Mouse (Mus musculus) forebrain, embryonic 11.5 days (tissue): ENCODE results near the gene Ugt1a8. TPM values are rescaled to one million over a fixed set of nuclear protein-coding genes. Genes with fewer than 3 reads are reported as not detected.

ENCODE experiments used
- ATAC-seq: fragments of 200-750 bp; cut with Nextera tagmentation; replicated peaks from 2 replicates; pipeline ENCODE4 v1.8.0; 2017; ENCODE audit warnings: moderate TSS enrichment; ENCODE audit not compliant: low FRiP score
- DNase-seq: peaks from one replicate; pipeline ENCODE4 v3.0.0-alpha.2; 2017; ENCODE audit warnings: low spot score
- H3K27ac ChIP-seq: fragments of 300-500 bp; sonication (generic); 2 replicates; pipeline ENCODE4 v1.5.1; 2014; ENCODE audit warnings: low read depth, low read length
- H3K27me3 ChIP-seq: fragments of 300-500 bp; sonication (generic); 2 replicates; pipeline ENCODE4 v1.6.1; 2014; ENCODE audit warnings: mild to moderate bottlenecking, low read length, mixed read lengths; ENCODE audit not compliant: control insufficient read depth, insufficient read depth
- H3K36me3 ChIP-seq: fragments of 300-500 bp; sonication (generic); 2 replicates; pipeline ENCODE4 v1.6.1; 2014; ENCODE audit warnings: mild to moderate bottlenecking, low read length, moderate library complexity, mixed read lengths; ENCODE audit not compliant: control insufficient read depth, insufficient read depth
- H3K4me1 ChIP-seq: fragments of 300-500 bp; sonication (generic); replicated peaks from 2 replicates; pipeline ENCODE4 v1.6.1; 2014; ENCODE audit warnings: low read length, mixed read lengths; ENCODE audit not compliant: control insufficient read depth, insufficient read depth
- H3K4me2 ChIP-seq: fragments of 300-500 bp; sonication (generic); 2 replicates; pipeline ENCODE4 v1.6.1; 2014; ENCODE audit warnings: low read depth, mild to moderate bottlenecking, low read length, moderate library complexity, mixed read lengths; ENCODE audit not compliant: severe bottlenecking
- H3K4me3 ChIP-seq: fragments of 300-500 bp; sonication (generic); 2 replicates; pipeline ENCODE4 v1.5.1; 2014; ENCODE audit warnings: low read depth, low read length
- H3K9ac ChIP-seq: fragments of 300-500 bp; sonication (generic); 2 replicates; pipeline ENCODE4 v1.6.1; 2014; ENCODE audit warnings: low read length
- H3K9me3 ChIP-seq: fragments of 300-500 bp; sonication (generic); 2 replicates; pipeline ENCODE4 v1.6.1; 2016; ENCODE audit warnings: low read length, mixed read lengths; ENCODE audit not compliant: control insufficient read depth
- WGBS: fragments of 180-500 bp; shearing (Covaris S2); extraction: QIAGEN DNeasy Blood & Tissue Kit; methylation state at CpG from one replicate; pipeline ENCODE4 v1.1.7; 2014; 5-methylcytosine and 5-hydroxymethylcytosine counted together
- polyA plus RNA-seq: library from polyadenylated mRNA; unstranded; fragments of >200 nt; fragmentation: Nextera tagmentation; extraction: Ambion mirVana; gene quantifications from 2 replicates; pipeline ENCODE4 v1.2.1, GENCODE M21; 2014

The Ugt1a8 gene
- polyA plus RNA-seq, 1 experiment from 2014 or later: not detected

GRCm38 (mm10) chr1:88256886-88257663 lies 169.5 kb downstream of the Ugt1a8 start:
- Histone ChIP-seq H3K27ac (no peak overlapping the region), H3K4me3 (no peak overlapping the region), H3K9me3 (peaks cover 73% of the 10 kb centered on the region), H3K9ac (no peak overlapping the region), H3K4me1 (no peaks in the 10 kb centered on the region), H3K36me3 (peaks cover 17% of the 10 kb centered on the region), H3K4me2 (no peak overlapping the region), H3K27me3 (no peaks in the 10 kb centered on the region)
- ATAC-seq (no peak), DNase-seq (no peak)
- 80% methylated on average over 10 of the region's 10 CpGs for WGBS

GRCm38 (mm10) chr1:88257681-88258080 lies 170.1 kb downstream of the Ugt1a8 start:
- peaks cover 23% of the 10 kb centered on the region for H3K36me3 ChIP-seq
- H3K4me3 ChIP-seq: no peak overlapping the region
- H3K4me1 ChIP-seq: no peaks in the 10 kb centered on the region
- H3K27ac ChIP-seq: no peak overlapping the region
- WGBS: 82% methylated on average over 6 of the region's 6 CpGs
- H3K4me2 ChIP-seq: no peak overlapping the region
- ATAC-seq: no peak
- no peak overlapping the region for H3K9ac ChIP-seq
- peaks cover 67% of the 10 kb centered on the region for H3K9me3 ChIP-seq
- no peaks in the 10 kb centered on the region for H3K27me3 ChIP-seq
- DNase-seq: no peak

- 0 out of 2 replicates have a peak, but pooled peaks have one; percentile 1 for ATAC-seq
- 72% methylated on average over 6 of the region's 6 CpGs for WGBS
- Histone ChIP-seq H3K9ac (no peak overlapping the region), H3K4me3 (no peak overlapping the region), H3K27ac (no peak overlapping the region), H3K27me3 (no peaks in the 10 kb centered on the region), H3K4me2 (no peak overlapping the region), H3K9me3 (peaks cover 61% of the 10 kb centered on the region), H3K36me3 (peaks cover 30% of the 10 kb centered on the region), H3K4me1 (no peaks in the 10 kb centered on the region)
- no peak for DNase-seq
These were observed 170.7 kb downstream of the Ugt1a8 start for GRCm38 (mm10) chr1:88258361-88258760.

GRCm38 (mm10) chr1:88258881-88259642 lies 171.4 kb downstream of the Ugt1a8 start:
- no peak overlapping the region for H3K9ac ChIP-seq
- H3K36me3 ChIP-seq: peaks cover 37% of the 10 kb centered on the region
- no peak overlapping the region for H3K4me2 ChIP-seq
- DNase-seq: peak; percentile 72
- H3K4me3 ChIP-seq: no peak overlapping the region
- H3K9me3 ChIP-seq: peaks cover 54% of the 10 kb centered on the region
- no peaks in the 10 kb centered on the region for H3K27me3 ChIP-seq
- H3K4me1 ChIP-seq: no peaks in the 10 kb centered on the region
- 79% methylated on average over 8 of the region's 8 CpGs for WGBS
- no peak overlapping the region for H3K27ac ChIP-seq
- 0 out of 2 replicates have a peak, but pooled peaks have one; percentile 0 for ATAC-seq

- no peak for DNase-seq
- peak; percentile 11; the same call in 1 of the 2 replicates for ATAC-seq
- H3K4me3 ChIP-seq: no peak overlapping the region
- 80% methylated on average over 4 of the region's 4 CpGs for WGBS
- H3K9me3 ChIP-seq: peaks cover 48% of the 10 kb centered on the region
- H3K36me3 ChIP-seq: peaks cover 43% of the 10 kb centered on the region
- H3K27ac ChIP-seq: no peak overlapping the region
- H3K4me1 ChIP-seq: no peaks in the 10 kb centered on the region
- H3K9ac ChIP-seq: no peak overlapping the region
- H3K27me3 ChIP-seq: no peaks in the 10 kb centered on the region
- no peak overlapping the region for H3K4me2 ChIP-seq
These were observed 172.0 kb downstream of the Ugt1a8 start for GRCm38 (mm10) chr1:88259643-88260024.

- Histone ChIP-seq H3K27ac (no peak overlapping the region), H3K4me2 (no peak overlapping the region), H3K9me3 (peaks cover 43% of the 10 kb centered on the region), H3K4me3 (no peak overlapping the region), H3K36me3 (peaks cover 48% of the 10 kb centered on the region), H3K9ac (no peak overlapping the region), H3K4me1 (no peaks in the 10 kb centered on the region), H3K27me3 (no peaks in the 10 kb centered on the region)
- 84% methylated on average over 6 of the region's 6 CpGs for WGBS
- ATAC-seq: peak; percentile 17
- DNase-seq: no peak
These were observed 172.5 kb downstream of the Ugt1a8 start for GRCm38 (mm10) chr1:88260114-88260513.

- Histone ChIP-seq H3K4me2 (no peak overlapping the region), H3K4me3 (no peak overlapping the region), H3K27ac (no peak overlapping the region), H3K27me3 (no peaks in the 10 kb centered on the region), H3K9me3 (peaks cover 38% of the 10 kb centered on the region), H3K4me1 (no peaks in the 10 kb centered on the region), H3K9ac (no peak overlapping the region), H3K36me3 (peaks cover 55% of the 10 kb centered on the region)
- DNase-seq (no peak), ATAC-seq (no peak)
- WGBS: 84% methylated on average over 10 of the region's 10 CpGs
These were observed 173.2 kb downstream of the Ugt1a8 start for GRCm38 (mm10) chr1:88260604-88261377.

GRCm38 (mm10) chr1:88261706-88262105 lies 174.1 kb downstream of the Ugt1a8 start:
- H3K27ac ChIP-seq: no peak overlapping the region
- no peaks in the 10 kb centered on the region for H3K4me1 ChIP-seq
- H3K27me3 ChIP-seq: no peaks in the 10 kb centered on the region
- H3K4me2 ChIP-seq: no peak overlapping the region
- ATAC-seq (no peak), DNase-seq (no peak)
- peaks cover 30% of the 10 kb centered on the region for H3K9me3 ChIP-seq
- no peak overlapping the region for H3K9ac ChIP-seq
- peaks cover 64% of the 10 kb centered on the region for H3K36me3 ChIP-seq
- H3K4me3 ChIP-seq: no peak overlapping the region
- WGBS: 86% methylated on average over 7 of the region's 7 CpGs
